Mouse (Mus musculus) hindbrain, embryonic 10.5 days (tissue): ENCODE measurements around the gene Prelp. TPM values are rescaled to one million over a fixed set of nuclear protein-coding genes. Genes with fewer than 3 reads are reported as not detected.

ENCODE experiments used
- DNase-seq: peaks from one replicate; pipeline ENCODE4 v3.0.0-alpha.2; 2017; ENCODE audit warnings: low spot score
- H3K27ac ChIP-seq: fragments of 300-500 bp; sonication (generic); 2 replicates; pipeline ENCODE4 v1.5.1; 2016; ENCODE audit warnings: mild to moderate bottlenecking, moderate library complexity
- H3K27me3 ChIP-seq: fragments of 300-500 bp; sonication (generic); 2 replicates; pipeline ENCODE4 v1.6.1; 2016; ENCODE audit warnings: mild to moderate bottlenecking; ENCODE audit not compliant: poor library complexity, insufficient read depth, severe bottlenecking
- H3K36me3 ChIP-seq: fragments of 300-500 bp; sonication (generic); 2 replicates; pipeline ENCODE4 v1.6.1; 2016; ENCODE audit warnings: mild to moderate bottlenecking, moderate library complexity
- H3K4me1 ChIP-seq: fragments of 300-500 bp; sonication (generic); replicated peaks from 2 replicates; pipeline ENCODE4 v1.6.1; 2016; ENCODE audit warnings: mild to moderate bottlenecking
- H3K4me3 ChIP-seq: fragments of 300-500 bp; sonication (generic); 2 replicates; pipeline ENCODE4 v1.5.1; 2016; ENCODE audit warnings: mild to moderate bottlenecking, moderate library complexity
- H3K9me3 ChIP-seq: fragments of 300-500 bp; sonication (generic); 2 replicates; pipeline ENCODE4 v1.6.1; 2016; ENCODE audit warnings: mild to moderate bottlenecking, moderate library complexity
- WGBS: fragments of 180-500 bp; shearing (Covaris S2); methylation state at CpG from one replicate; pipeline ENCODE4 v1.1.7; 2016; 5-methylcytosine and 5-hydroxymethylcytosine counted together
- polyA plus RNA-seq: library from polyadenylated mRNA; unstranded; fragments of >200 nt; fragmentation: Nextera tagmentation; extraction: Ambion mirVana; gene quantifications from 2 replicates; pipeline ENCODE4 v1.2.1, GENCODE M21; 2016

Gene Prelp
- polyA plus RNA-seq, 1 experiment from 2014 or later, result 1.7 TPM

DNA sequence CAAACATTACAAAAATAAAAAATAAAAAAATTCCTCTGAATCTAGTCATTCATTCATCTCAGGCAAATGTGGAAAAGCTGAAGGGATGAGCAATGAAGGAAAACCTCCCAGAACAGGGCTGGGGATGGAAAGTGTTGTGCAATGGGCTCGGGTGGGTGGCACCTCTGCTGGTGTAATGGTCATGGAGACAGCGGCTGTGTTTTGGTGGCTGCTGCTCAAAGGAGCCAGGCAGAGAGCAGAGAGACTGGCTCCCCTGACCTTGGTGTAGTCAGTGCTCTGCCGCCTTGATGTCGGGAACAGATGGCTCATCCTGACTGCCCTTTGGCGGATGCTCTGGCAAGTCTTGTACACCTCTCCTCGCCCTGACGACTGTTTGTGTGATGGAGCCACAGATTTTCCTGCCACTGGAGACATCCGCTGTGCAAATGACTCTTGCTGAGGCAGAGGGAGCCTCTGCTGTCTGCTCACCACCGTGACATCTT lies 32.1 kb upstream of the Prelp start:
- Histone ChIP-seq H3K9me3 (no peaks in the 10 kb centered on the region), H3K27me3 (0 out of 2 replicates have a peak, but pooled peaks cover 2% of the 10 kb centered on the region), H3K36me3 (no peaks in the 10 kb centered on the region), H3K4me3 (no peak overlapping the region), H3K27ac (no peak overlapping the region; the same call in 1 of the 2 replicates), H3K4me1 (peaks cover 21% of the 10 kb centered on the region)
- 53% methylated on average over 9 of the region's 9 CpGs for WGBS
- no peak for DNase-seq

DNA sequence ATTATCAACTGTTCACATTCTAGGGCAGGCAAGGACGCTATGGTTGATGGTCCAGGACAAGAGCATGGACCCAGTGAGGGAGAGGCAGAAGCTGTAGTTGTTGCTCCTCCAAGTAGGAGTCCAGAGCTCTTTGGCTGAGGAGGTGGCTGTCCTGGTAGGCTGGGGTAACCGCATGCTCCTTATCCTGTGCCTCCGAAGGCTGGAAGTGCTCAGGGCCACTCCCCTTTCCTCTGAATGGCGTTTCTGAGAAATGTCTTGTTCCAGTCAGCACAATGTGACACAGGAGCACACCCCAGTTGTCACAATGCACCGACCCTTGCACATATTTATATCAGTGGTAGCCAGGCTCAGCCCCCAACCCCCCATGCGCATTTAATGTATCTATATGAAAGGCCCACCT lies 30.4 kb upstream of the Prelp start:
- H3K27ac ChIP-seq, result peak overlapping the region; percentile 50; the same call in 1 of the 2 replicates
- peaks cover 21% of the 10 kb centered on the region for H3K4me1 ChIP-seq
- H3K4me3 ChIP-seq, result no peak overlapping the region
- WGBS, result 71% methylated on average over 6 of the region's 6 CpGs
- no peaks in the 10 kb centered on the region for H3K9me3 ChIP-seq
- 0 out of 2 replicates have a peak, but pooled peaks cover 2% of the 10 kb centered on the region for H3K27me3 ChIP-seq
- no peak for DNase-seq
- H3K36me3 ChIP-seq, result no peaks in the 10 kb centered on the region

DNA sequence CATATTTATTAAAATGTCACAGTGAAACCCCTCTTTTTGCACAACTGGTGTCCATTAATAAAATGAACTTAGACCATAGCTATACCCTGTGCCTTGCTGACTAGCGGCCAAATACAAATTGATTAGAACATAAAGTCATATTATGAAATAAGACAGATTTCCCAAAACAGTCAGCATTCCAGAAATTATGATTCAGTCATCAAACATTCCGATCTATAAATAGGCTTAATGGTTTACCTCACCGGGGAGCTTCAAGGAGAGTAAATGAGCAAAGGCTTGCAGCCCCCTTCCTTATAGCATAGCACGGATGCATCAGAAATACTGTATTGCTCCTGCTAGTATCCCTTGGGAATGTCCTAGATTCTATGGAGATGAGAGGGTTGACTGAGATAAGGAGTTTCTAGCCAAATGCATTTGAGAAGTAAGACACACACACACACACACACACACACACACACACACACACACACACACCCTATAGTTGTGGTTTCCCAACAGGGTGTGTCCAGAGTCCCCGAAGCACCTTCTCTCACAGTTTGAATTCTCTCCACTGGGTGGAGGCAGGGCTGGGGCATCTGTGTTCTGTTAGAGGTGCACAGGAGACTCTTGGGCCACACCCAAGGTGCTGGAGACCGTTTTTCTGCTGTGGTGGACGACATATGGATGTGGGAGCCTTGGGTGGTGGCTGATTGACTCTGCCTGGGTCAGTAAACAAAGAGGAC lies 29.0 kb upstream of the Prelp start:
- Histone ChIP-seq H3K27ac (no peak overlapping the region), H3K4me3 (no peak overlapping the region), H3K27me3 (0 out of 2 replicates have a peak, but pooled peaks cover 2% of the 10 kb centered on the region), H3K36me3 (no peaks in the 10 kb centered on the region), H3K9me3 (no peaks in the 10 kb centered on the region), H3K4me1 (peaks cover 21% of the 10 kb centered on the region)
- DNase-seq, result no peak
- 80% methylated on average over 7 of the region's 7 CpGs for WGBS

DNA sequence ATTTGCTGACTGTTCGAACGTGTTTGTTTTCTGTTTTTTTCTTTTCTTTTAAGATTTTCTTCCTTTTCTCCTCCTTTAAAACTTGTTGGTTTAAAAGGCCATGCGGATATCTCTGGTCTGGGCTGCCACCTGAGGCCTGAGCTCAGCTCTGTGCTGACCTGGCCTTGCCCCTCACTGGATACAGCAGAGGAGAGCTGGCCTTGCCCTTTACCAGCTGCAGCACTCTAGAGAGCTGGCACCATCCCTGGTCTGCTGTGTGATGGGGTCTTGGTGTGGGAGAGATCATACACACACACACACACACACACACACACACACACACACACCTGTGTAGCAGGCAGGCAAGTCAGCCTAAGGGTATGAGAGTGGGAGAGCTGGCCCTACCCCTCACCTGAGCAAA lies 23.9 kb upstream of the Prelp start:
- H3K27me3 ChIP-seq, result no peaks in the 10 kb centered on the region
- 88% methylated on average over 3 of the region's 3 CpGs for WGBS
- no peak overlapping the region for H3K27ac ChIP-seq
- no peak overlapping the region for H3K4me3 ChIP-seq
- peaks cover 6% of the 10 kb centered on the region; the same call in 1 of the 2 replicates for H3K9me3 ChIP-seq
- no peaks in the 10 kb centered on the region for H3K36me3 ChIP-seq
- H3K4me1 ChIP-seq, result peaks cover 8% of the 10 kb centered on the region
- DNase-seq, result no peak

DNA sequence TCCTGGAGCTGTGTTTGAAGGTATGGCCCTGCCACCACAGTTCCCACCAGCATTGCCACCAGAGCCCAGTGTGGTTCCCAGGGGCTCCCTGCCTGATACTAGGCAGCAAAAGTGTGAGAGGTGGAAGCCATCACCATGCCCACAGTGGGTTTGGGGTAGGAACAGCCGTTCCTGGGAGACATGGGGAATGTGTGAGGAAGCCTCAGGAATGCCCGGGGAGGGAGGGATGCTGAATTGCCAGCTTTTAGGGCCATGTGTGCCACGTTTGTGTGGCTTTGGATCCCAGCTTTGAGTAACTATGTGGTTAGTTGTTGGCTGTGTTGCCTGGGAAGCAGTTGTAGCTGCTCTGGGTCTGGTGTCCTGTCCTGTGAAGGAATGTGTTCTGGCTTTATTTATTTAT lies 20.7 kb upstream of the Prelp start:
- Histone ChIP-seq H3K27ac (peak overlapping the region; percentile 1; the same call in 1 of the 2 replicates), H3K36me3 (no peaks in the 10 kb centered on the region), H3K4me3 (no peak overlapping the region), H3K4me1 (peaks cover 8% of the 10 kb centered on the region; the same call in 1 of the 2 replicates), H3K9me3 (peaks cover 6% of the 10 kb centered on the region; the same call in 1 of the 2 replicates), H3K27me3 (no peaks in the 10 kb centered on the region)
- 84% methylated on average over 3 of the region's 3 CpGs for WGBS
- no peak for DNase-seq

DNA sequence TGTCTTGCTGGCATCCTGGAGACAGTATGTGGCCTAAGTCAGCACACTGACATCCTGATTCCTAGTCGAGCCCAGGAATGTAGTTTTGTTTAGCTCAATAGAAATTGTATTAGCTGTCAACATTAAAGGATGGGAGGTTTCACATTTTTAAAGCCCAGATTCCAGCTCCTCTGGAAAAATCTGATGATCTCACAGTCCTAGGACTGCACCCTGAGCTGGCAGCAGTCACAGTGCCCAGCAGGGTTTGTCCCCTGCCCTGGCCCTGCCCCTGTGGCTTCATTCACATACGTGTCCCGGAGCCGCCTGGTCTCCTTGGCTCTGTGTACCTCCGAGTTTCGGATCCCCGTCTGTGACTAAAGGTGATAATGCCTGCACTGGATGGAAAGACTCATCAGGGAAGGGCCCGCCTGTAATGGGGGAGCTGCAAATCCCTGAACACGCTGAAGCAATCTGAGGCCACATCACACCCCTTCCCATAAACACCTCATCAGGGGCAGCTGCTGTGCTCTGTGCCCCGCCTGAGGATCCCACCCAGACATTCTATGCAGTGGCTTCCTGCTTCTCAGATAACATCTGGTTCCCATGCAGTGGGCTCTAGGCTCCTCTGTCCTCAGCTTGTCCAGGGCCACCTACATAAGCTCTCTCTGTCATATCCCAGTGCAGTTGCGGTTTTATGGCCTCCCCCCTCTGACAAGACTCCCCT lies 20.1 kb upstream of the Prelp start:
- 76% methylated on average over 11 of the region's 11 CpGs for WGBS
- DNase-seq, result no peak
- no peaks in the 10 kb centered on the region for H3K36me3 ChIP-seq

DNA sequence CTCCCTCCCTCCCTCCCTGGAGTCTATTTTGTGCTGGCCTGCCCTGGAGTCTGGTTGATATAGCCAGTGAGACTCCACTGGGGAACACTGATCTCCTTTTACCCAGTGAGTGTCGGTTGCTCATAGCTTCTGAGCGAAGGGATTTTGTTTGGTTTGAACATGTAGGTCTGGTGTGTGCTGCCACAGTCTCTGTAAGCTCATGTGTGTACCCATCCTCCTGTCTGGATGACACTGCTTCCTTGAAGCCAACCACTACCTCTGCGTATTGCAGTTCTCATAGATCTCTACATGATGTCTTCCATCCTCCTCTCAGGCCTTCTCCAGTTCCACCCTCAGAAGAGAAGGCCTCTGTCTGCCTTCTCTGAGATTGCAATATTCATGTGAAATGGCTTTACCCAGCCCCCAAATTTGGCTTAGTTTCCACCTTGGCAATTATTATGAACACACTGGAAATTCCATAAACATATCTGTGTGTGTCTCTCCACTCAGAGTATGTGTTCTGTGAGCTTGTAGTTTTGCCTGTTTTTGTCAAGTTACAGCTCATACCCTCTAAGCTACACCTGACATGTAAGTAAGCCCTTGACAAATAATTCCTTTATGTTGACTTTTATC lies 19.4 kb upstream of the Prelp start:
- Histone ChIP-seq H3K9me3 (peaks cover 6% of the 10 kb centered on the region), H3K27me3 (no peaks in the 10 kb centered on the region), H3K36me3 (no peaks in the 10 kb centered on the region), H3K4me3 (no peak overlapping the region), H3K27ac (no peak overlapping the region), H3K4me1 (peaks cover 8% of the 10 kb centered on the region; the same call in 1 of the 2 replicates)
- DNase-seq, result no peak
- WGBS, result 90% methylated on average over 3 of the region's 3 CpGs

More for the DNA sequence above, 20.1 kb upstream of the Prelp start:
- Histone ChIP-seq H3K27ac (peak overlapping the region; percentile 1; the same call in 1 of the 2 replicates), H3K4me1 (peaks cover 8% of the 10 kb centered on the region; the same call in 1 of the 2 replicates), H3K4me3 (no peak overlapping the region), H3K27me3 (no peaks in the 10 kb centered on the region), H3K9me3 (peaks cover 6% of the 10 kb centered on the region)

DNA sequence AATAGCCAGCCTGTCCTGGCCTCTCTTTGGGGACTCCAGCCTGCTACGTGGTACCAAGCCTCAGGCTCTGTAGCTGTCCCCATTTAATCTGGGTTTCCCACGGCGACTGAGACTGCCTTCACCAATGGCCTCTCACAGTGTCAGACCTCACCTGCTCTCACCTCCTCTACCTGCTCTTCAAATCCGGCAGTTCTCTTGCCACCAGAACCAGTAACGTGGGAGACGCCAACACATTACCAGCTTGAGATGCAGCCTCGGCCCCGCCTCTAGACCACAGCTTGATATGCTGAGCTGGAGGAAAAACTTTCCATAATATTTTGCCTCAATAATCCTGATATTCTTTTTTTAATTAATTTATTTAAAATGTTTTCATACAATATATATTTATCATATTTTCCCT lies 18.5 kb upstream of the Prelp start:
- H3K27ac ChIP-seq, result no peak overlapping the region
- H3K9me3 ChIP-seq, result peaks cover 6% of the 10 kb centered on the region
- DNase-seq, result no peak
- H3K4me1 ChIP-seq, result peaks cover 8% of the 10 kb centered on the region; the same call in 1 of the 2 replicates
- H3K27me3 ChIP-seq, result no peaks in the 10 kb centered on the region
- 87% methylated on average over 8 of the region's 8 CpGs for WGBS
- H3K36me3 ChIP-seq, result no peaks in the 10 kb centered on the region
- H3K4me3 ChIP-seq, result no peak overlapping the region

DNA sequence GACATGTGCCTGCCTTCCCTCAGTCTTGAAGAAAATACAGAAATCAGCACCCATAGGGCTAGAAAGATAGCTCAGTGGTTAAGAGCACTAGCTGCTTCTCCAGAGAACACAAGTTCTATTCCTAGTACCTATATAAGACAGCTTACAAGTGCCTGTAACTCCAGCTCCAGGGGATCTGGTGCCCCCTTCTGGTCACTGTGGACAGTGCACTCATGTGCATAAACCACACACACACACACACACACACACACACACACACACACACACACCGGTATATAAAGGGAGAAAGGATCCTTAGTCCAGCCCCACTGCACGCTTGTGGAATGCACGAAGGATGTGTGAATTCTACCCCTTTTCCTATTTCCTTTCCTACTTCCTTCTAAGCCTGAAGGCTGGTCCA lies 15.0 kb upstream of the Prelp start:
- H3K27me3 ChIP-seq, result no peaks in the 10 kb centered on the region
- no peak overlapping the region for H3K27ac ChIP-seq
- no peaks in the 10 kb centered on the region; the same call in 1 of the 2 replicates for H3K9me3 ChIP-seq
- H3K4me1 ChIP-seq, result peaks cover 19% of the 10 kb centered on the region
- H3K36me3 ChIP-seq, result no peaks in the 10 kb centered on the region
- DNase-seq, result no peak
- no peak overlapping the region for H3K4me3 ChIP-seq
- WGBS, result 91% methylated on average over 3 of the region's 3 CpGs

DNA sequence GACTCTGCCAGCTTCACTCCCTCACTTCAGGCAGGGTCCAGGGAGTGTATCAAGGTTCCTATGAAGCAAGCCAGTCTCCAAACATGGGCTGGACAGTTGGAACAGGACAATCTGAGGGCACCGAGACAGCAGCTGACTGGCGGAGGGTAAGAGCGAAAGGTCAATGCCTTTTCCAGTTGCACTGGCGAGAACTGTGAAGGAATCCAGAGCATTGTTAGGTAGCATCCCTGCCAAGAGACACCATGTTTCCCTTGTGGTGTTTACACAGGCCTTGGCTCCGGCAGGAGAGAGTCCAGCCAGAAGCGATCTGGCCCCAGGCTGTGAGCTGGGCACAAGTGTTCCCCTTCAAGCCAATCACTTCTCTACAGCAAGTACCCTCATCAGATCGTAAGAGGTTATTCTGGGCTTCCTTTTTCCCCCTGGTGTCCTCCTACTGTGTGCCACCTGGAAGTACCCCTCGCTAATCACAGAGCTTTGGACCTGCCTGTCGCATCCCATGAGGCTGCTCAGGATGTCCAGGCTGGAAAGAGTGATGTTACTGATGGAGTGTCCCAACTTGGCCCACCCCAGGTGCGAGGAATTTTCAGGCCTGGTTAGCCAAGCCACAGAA lies 13.2 kb upstream of the Prelp start:
- 74% methylated on average over 10 of the region's 10 CpGs for WGBS
- H3K27ac ChIP-seq, result peak overlapping the region; percentile 50; the same call in 1 of the 2 replicates
- no peak for DNase-seq
- no peaks in the 10 kb centered on the region for H3K36me3 ChIP-seq
- peaks cover 19% of the 10 kb centered on the region for H3K4me1 ChIP-seq
- no peaks in the 10 kb centered on the region for H3K27me3 ChIP-seq
- no peaks in the 10 kb centered on the region; the same call in 1 of the 2 replicates for H3K9me3 ChIP-seq
- no peak overlapping the region for H3K4me3 ChIP-seq

DNA sequence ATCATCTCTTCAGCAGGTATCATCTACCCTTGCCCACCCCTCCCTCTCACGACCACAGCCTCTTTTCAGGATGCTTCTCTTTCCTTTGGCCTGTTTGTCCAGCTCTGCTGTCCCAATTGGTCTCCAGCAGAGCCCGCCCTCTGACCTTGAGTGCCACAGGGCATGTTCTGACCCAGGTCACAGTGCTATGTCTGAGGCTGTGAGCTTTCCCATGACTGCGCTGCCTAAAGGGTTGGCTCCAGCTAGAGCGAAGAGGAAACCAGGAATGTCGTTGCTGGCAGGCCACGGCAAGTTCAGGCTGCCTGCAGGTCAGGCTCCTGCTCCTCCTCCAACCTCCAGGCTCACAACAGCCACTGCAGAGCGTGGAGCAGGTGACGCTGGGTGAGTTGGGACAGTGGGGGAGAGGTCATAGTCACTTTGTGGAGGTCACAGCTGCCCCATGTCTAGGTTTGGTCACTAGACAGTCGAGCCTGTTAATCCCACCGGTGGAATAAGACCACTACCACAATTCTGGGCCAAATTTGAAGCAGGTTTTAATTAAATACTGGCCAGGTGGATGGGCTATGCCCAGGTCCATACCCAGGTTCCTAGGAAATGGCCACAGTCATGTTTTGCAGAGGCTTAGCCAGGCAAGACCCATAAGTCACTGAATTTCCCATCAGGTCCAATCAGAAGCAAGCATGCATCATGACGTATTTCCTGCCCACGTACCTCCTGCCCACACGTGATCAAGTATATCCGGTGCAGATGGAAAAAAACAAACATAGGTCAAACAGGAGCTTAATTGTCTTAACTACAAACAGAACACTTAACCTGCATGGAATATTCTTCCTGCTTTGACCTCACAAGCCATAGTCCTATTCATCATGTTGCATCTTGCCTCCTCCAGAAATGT lies 12.3 kb upstream of the Prelp start:
- peak overlapping the region; percentile 70 for H3K27ac ChIP-seq

More for the DNA sequence above, 12.3 kb upstream of the Prelp start:
- Histone ChIP-seq H3K4me1 (peaks cover 19% of the 10 kb centered on the region), H3K36me3 (no peaks in the 10 kb centered on the region), H3K4me3 (no peak overlapping the region), H3K27me3 (no peaks in the 10 kb centered on the region), H3K9me3 (no peaks in the 10 kb centered on the region; the same call in 1 of the 2 replicates)
- 62% methylated on average over 14 of the region's 14 CpGs for WGBS
- peak; percentile 23 for DNase-seq
